Mouse (Mus musculus) liver, embryonic 15.5 days (tissue): ENCODE results near the gene Olfr24. TPM values are rescaled to one million over a fixed set of nuclear protein-coding genes. Genes with fewer than 3 reads are reported as not detected.
"Not testable (repeated sequence)": the region's sequence is repeated elsewhere in the genome, so short reads cannot be mapped to it uniquely, and the experiment has no call there.

Experiments
- ATAC-seq: fragments of 200-750 bp; cut with Nextera tagmentation; 2 replicates; pipeline ENCODE4 v1.8.0; 2017; ENCODE audit warnings: moderate number of reproducible peaks, mild to moderate bottlenecking, moderate library complexity; ENCODE audit not compliant: insufficient read depth
- H3K27ac ChIP-seq: fragments of 300-500 bp; sonication (generic); replicated peaks from 2 replicates; pipeline ENCODE4 v1.5.1; 2015; ENCODE audit warnings: mild to moderate bottlenecking, inconsistent platforms
- H3K27me3 ChIP-seq: fragments of 300-500 bp; sonication (generic); 2 replicates; pipeline ENCODE4 v1.6.1; 2015; ENCODE audit warnings: mild to moderate bottlenecking, inconsistent platforms
- H3K36me3 ChIP-seq: fragments of 300-500 bp; sonication (generic); replicated peaks from 2 replicates; pipeline ENCODE4 v1.6.1; 2015; ENCODE audit warnings: moderate library complexity, mild to moderate bottlenecking, inconsistent platforms
- H3K4me1 ChIP-seq: fragments of 300-500 bp; sonication (generic); replicated peaks from 2 replicates; pipeline ENCODE4 v1.6.1; 2015; ENCODE audit warnings: inconsistent platforms
- H3K4me2 ChIP-seq: fragments of 300-500 bp; sonication (generic); 2 replicates; pipeline ENCODE4 v1.6.1; 2015; ENCODE audit warnings: moderate library complexity, mild to moderate bottlenecking, inconsistent platforms
- H3K4me3 ChIP-seq: fragments of 300-500 bp; sonication (generic); replicated peaks from 2 replicates; pipeline ENCODE4 v1.5.1; 2015; ENCODE audit warnings: mild to moderate bottlenecking, inconsistent platforms
- H3K9ac ChIP-seq: fragments of 300-500 bp; sonication (generic); 2 replicates; pipeline ENCODE4 v1.6.1; 2015; ENCODE audit warnings: moderate library complexity, mild to moderate bottlenecking, inconsistent platforms
- H3K9me3 ChIP-seq: fragments of 300-500 bp; sonication (generic); replicated peaks from 2 replicates; pipeline ENCODE4 v1.6.1; 2016; ENCODE audit warnings: inconsistent platforms
- WGBS: fragments of 180-500 bp; shearing (Covaris S2); methylation state at CpG from one replicate; pipeline ENCODE4 v1.1.7; 2015; ENCODE audit warnings: mixed read lengths; ENCODE audit not compliant: insufficient replicate concordance; 5-methylcytosine and 5-hydroxymethylcytosine counted together
- polyA plus RNA-seq: library from polyadenylated mRNA; unstranded; fragments of >200 nt; fragmentation: Nextera tagmentation; extraction: Ambion mirVana; gene quantifications from 2 replicates; pipeline ENCODE4 v1.2.1, GENCODE M21; 2015

The Olfr24 gene
- not detected in 2 replicates for polyA plus RNA-seq

GRCm38 (mm10) chr9:18763896-18764295, at the start of gene Olfr24:
TSS of gene Olfr24 (minus strand) at chr9:18763996.
- Histone ChIP-seq H3K9me3 (no peaks in the 10 kb centered on the region), H3K36me3 (no peaks in the 10 kb centered on the region), H3K4me3 (no peak within 1 kb of the TSS), H3K27me3 (no peaks in the 10 kb centered on the region), H3K4me1 (no peaks in the 10 kb centered on the region), H3K27ac (no peak within 1 kb of the TSS), H3K9ac (no peak within 1 kb of the TSS), H3K4me2 (no peak within 1 kb of the TSS)
- no peak for ATAC-seq

- Histone ChIP-seq H3K27ac (no peak overlapping the region), H3K27me3 (no peaks in the 10 kb centered on the region), H3K36me3 (no peaks in the 10 kb centered on the region), H3K9me3 (no peaks in the 10 kb centered on the region), H3K4me2 (no peak overlapping the region), H3K4me1 (no peaks in the 10 kb centered on the region), H3K9ac (no peak overlapping the region), H3K4me3 (no peak overlapping the region)
- ATAC-seq, result no peak
- 51% methylated on average over 7 of the region's 7 CpGs for WGBS
Measured at GRCm38 (mm10) chr9:18785316-18785715, 21.5 kb upstream of the Olfr24 start.

- Histone ChIP-seq H3K9ac (no peak overlapping the region), H3K36me3 (no peaks in the 10 kb centered on the region), H3K4me3 (no peak overlapping the region), H3K4me1 (no peaks in the 10 kb centered on the region), H3K27me3 (no peaks in the 10 kb centered on the region), H3K4me2 (no peak overlapping the region), H3K27ac (no peak overlapping the region), H3K9me3 (no peaks in the 10 kb centered on the region)
- WGBS, result 65% methylated on average over 24 of the region's 24 CpGs
- ATAC-seq, result no peak
Measured at GRCm38 (mm10) chr9:18779476-18779875, 15.7 kb upstream of the Olfr24 start.

GRCm38 (mm10) chr9:18778981-18779380, 15.2 kb upstream of the Olfr24 start:
- no peak for ATAC-seq
- H3K9me3 ChIP-seq, result no peaks in the 10 kb centered on the region
- no peaks in the 10 kb centered on the region for H3K36me3 ChIP-seq
- no peak overlapping the region for H3K4me3 ChIP-seq
- H3K4me2 ChIP-seq, result no peak overlapping the region
- no peak overlapping the region for H3K27ac ChIP-seq
- 47% methylated on average over 1 of the region's 1 CpGs for WGBS
- no peaks in the 10 kb centered on the region for H3K27me3 ChIP-seq
- H3K4me1 ChIP-seq, result no peaks in the 10 kb centered on the region
- no peak overlapping the region for H3K9ac ChIP-seq

GRCm38 (mm10) chr9:18755595-18755994, 8.2 kb downstream of the Olfr24 start:
- WGBS, result 44% methylated on average over 1 of the region's 1 CpGs
- no peaks in the 10 kb centered on the region for H3K27me3 ChIP-seq
- ATAC-seq, result no peak

GRCm38 (mm10) chr9:18744639-18745038, 19.2 kb downstream of the Olfr24 start:
- H3K4me1 ChIP-seq, result no peaks in the 10 kb centered on the region
- H3K27ac ChIP-seq, result no peak overlapping the region
- H3K4me3 ChIP-seq, result no peak overlapping the region
- no peaks in the 10 kb centered on the region for H3K36me3 ChIP-seq
- WGBS, result 11% methylated on average over 5 of the region's 5 CpGs
- H3K4me2 ChIP-seq, result no peak overlapping the region
- no peaks in the 10 kb centered on the region for H3K9me3 ChIP-seq
- no peaks in the 10 kb centered on the region for H3K27me3 ChIP-seq
- no peak for ATAC-seq
- no peak overlapping the region for H3K9ac ChIP-seq

More at GRCm38 (mm10) chr9:18755595-18755994, 8.2 kb downstream of the Olfr24 start:
- Histone ChIP-seq H3K4me2 (no peak overlapping the region), H3K9ac (no peak overlapping the region), H3K4me1 (no peaks in the 10 kb centered on the region), H3K36me3 (no peaks in the 10 kb centered on the region), H3K27ac (no peak overlapping the region), H3K4me3 (no peak overlapping the region), H3K9me3 (no peaks in the 10 kb centered on the region)

- not testable (repeated sequence) for H3K9ac ChIP-seq, ATAC-seq, H3K27me3 ChIP-seq, H3K4me1 ChIP-seq, H3K27ac ChIP-seq, H3K9me3 ChIP-seq, H3K4me3 ChIP-seq, H3K36me3 ChIP-seq, H3K4me2 ChIP-seq
- 52% methylated on average over 2 of the region's 2 CpGs for WGBS
Measured at GRCm38 (mm10) chr9:18734177-18734576, 29.6 kb downstream of the Olfr24 start.

GRCm38 (mm10) chr9:18722712-18723099, 41.1 kb downstream of the Olfr24 start:
- H3K4me2 ChIP-seq, result no peak overlapping the region
- 46% methylated on average over 4 of the region's 4 CpGs for WGBS
- H3K27me3 ChIP-seq, result no peaks in the 10 kb centered on the region
- H3K36me3 ChIP-seq, result no peaks in the 10 kb centered on the region
- no peaks in the 10 kb centered on the region for H3K4me1 ChIP-seq
- H3K4me3 ChIP-seq, result no peak overlapping the region
- H3K9ac ChIP-seq, result no peak overlapping the region
- H3K9me3 ChIP-seq, result no peaks in the 10 kb centered on the region
- ATAC-seq, result no peak
- H3K27ac ChIP-seq, result no peak overlapping the region

GRCm38 (mm10) chr9:18721931-18722711, 41.7 kb downstream of the Olfr24 start:
- no peaks in the 10 kb centered on the region for H3K9me3 ChIP-seq

GRCm38 (mm10) chr9:18721011-18721410, 42.8 kb downstream of the Olfr24 start:
- Histone ChIP-seq H3K36me3 (no peaks in the 10 kb centered on the region), H3K27me3 (no peaks in the 10 kb centered on the region), H3K27ac (no peak overlapping the region), H3K4me1 (no peaks in the 10 kb centered on the region), H3K4me2 (no peak overlapping the region), H3K9ac (no peak overlapping the region), H3K9me3 (no peaks in the 10 kb centered on the region), H3K4me3 (no peak overlapping the region)
- ATAC-seq, result no peak
- WGBS, result 31% methylated on average over 2 of the region's 2 CpGs

More at GRCm38 (mm10) chr9:18721931-18722711, 41.7 kb downstream of the Olfr24 start:
- ATAC-seq, result no peak
- Histone ChIP-seq H3K27me3 (no peaks in the 10 kb centered on the region), H3K4me3 (no peak overlapping the region), H3K36me3 (no peaks in the 10 kb centered on the region), H3K4me2 (no peak overlapping the region), H3K9ac (no peak overlapping the region), H3K4me1 (no peaks in the 10 kb centered on the region), H3K27ac (no peak overlapping the region)
- 25% methylated on average over 6 of the region's 6 CpGs for WGBS

- H3K4me2 ChIP-seq, result no peak overlapping the region
- ATAC-seq, result no peak
- H3K27ac ChIP-seq, result no peak overlapping the region
- no peaks in the 10 kb centered on the region for H3K36me3 ChIP-seq
- H3K27me3 ChIP-seq, result no peaks in the 10 kb centered on the region
- H3K4me3 ChIP-seq, result no peak overlapping the region
- no peaks in the 10 kb centered on the region for H3K9me3 ChIP-seq
- no peak overlapping the region for H3K9ac ChIP-seq
- H3K4me1 ChIP-seq, result no peaks in the 10 kb centered on the region
Measured at GRCm38 (mm10) chr9:18705628-18706027, 58.2 kb downstream of the Olfr24 start.
